Mouse (Mus musculus) lung, adult 2 months (tissue): ENCODE measurements around the gene Svs1.

Source experiments
- CTCF ChIP-seq: fragments of 200-500 bp; IDR thresholded peaks from 2 replicates; pipeline ENCODE4 v1.5.1; 2011; ENCODE audit warnings: mild to moderate bottlenecking, low read length, control low read depth; ENCODE audit not compliant: insufficient read depth
- POLR2A ChIP-seq: fragments of 200-500 bp; IDR thresholded peaks from 2 replicates; pipeline ENCODE4 v1.6.1; 2011; ENCODE audit warnings: low read depth, mild to moderate bottlenecking, control low read depth, low read length, borderline replicate concordance; ENCODE audit errors: extremely low read depth

DNA sequence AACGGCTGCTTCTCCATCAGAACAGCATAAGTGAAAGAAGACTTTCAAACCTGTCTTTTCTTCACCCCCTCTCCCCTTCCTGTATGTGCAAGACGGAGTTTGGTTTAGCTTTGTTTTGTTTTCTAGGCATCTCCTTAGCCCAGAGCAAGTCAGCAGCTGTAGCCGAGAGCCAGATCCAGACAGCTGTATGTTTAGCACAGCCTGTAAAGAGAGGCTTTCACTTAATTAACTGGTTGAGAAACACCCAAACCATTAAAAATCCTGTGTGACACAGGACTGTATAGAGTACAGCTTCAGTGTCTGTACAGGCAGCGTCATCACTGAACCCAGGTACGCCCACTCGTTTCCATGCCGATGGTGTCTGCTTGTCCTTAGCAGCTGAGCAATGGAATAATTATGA, 38.6 kb downstream of the Svs1 start:
- TF ChIP-seq CTCF (no peak), POLR2A (no peak)
